Mouse (Mus musculus) erythroid progenitor cell, adult 5-6 weeks (primary cell): Measurements from ENCODE around the gene Bmp7. TPM values are rescaled to one million over a fixed set of nuclear protein-coding genes. Genes with fewer than 3 reads are reported as not detected.

Experiments
- ATAC-seq: replicated peaks from 2 replicates; pipeline ENCODE4 v1.8.0; 2016; ENCODE audit warnings: moderate number of reproducible peaks, mild to moderate bottlenecking, moderate TSS enrichment, inconsistent platforms; ENCODE audit not compliant: poor library complexity, low FRiP score, severe bottlenecking
- total RNA-seq, 2 experiments: library from RNA; stranded (forward) in 1 of 2; stranded (reverse) in 1 of 2; fragments of 150-400 nt in 1 of 2; fragments of 186-747, 209-891 nt in 1 of 2; gene quantifications; 2 replicates each; pipeline versions ENCODE4 v1.2.3 to v1.2.4; 2015 to 2017; ENCODE audit warnings: low replicate concordance in 2 of 2

The Bmp7 gene
- total RNA-seq, 2 experiments from 2014 or later, result not detected

GRCm38 (mm10) chr2:172950119-172950676 is 10.1 kb upstream of the Bmp7 start:
- no peak for ATAC-seq

DNA sequence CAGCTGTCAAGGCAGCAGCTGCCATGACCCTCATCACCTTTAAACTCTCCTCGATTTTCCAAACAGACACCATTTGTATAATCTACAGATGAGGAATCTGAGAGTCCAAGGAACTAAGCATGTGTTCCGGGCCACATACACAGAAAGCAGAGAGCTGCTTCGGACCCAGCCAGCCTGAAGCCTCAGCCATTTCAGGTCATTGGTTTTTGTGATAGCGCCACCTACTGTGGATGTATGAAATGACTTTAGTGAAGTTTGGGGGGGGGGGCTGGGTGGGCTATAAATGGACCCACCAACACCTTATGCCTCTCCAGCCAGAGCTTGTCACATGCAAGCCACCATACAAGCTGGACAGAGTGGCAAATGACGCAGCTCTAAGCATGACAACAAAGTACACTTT is 8.9 kb upstream of the Bmp7 start:
- ATAC-seq, result no peak

- no peak for ATAC-seq
These were observed 660 bp upstream of the Bmp7 start for GRCm38 (mm10) chr2:172940799-172941163.

DNA sequence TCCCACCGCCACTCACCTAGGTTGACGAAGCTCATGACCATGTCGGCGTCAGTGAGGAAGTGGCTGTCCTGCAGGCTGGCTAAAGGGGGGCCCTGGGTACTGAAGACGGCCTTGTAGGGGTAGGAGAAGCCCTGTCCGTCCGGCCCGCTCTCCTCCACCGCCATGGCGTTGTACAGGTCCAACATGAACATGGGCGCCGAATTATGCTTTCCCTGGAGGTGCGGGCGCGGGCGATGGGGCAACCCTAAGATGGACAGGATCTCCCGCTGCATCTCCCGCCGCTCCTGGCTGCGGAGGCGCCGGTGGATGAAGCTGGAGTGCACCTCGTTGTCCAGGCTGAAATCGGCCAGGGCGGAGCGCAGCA is 500 bp downstream of the Bmp7 start:
- no peak for ATAC-seq

- no peak for ATAC-seq
These were observed 1.1 kb downstream of the Bmp7 start for GRCm38 (mm10) chr2:172938761-172939638.

GRCm38 (mm10) chr2:172937326-172938190 is 2.6 kb downstream of the Bmp7 start:
- ATAC-seq, result no peak

DNA sequence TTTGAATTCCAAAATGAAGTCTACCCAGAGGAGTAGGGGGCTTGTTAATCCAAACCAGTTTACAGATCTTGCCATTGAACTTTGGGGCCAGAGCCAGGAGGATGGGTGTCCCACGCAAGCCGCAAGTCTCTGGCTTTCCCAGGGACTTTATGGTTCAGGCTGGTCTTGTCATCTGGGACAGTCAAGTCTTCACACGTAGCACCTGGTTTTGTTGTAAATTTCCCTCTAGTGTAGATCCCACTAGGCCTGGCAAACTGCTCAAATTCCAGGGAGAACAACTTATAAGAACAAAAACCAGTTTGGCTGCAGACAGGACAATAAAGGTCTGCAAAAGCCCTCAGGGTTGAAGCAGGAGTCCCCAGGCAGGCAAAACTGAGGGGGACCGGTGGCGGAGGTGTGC is 3.3 kb downstream of the Bmp7 start:
- ATAC-seq, result no peak

DNA sequence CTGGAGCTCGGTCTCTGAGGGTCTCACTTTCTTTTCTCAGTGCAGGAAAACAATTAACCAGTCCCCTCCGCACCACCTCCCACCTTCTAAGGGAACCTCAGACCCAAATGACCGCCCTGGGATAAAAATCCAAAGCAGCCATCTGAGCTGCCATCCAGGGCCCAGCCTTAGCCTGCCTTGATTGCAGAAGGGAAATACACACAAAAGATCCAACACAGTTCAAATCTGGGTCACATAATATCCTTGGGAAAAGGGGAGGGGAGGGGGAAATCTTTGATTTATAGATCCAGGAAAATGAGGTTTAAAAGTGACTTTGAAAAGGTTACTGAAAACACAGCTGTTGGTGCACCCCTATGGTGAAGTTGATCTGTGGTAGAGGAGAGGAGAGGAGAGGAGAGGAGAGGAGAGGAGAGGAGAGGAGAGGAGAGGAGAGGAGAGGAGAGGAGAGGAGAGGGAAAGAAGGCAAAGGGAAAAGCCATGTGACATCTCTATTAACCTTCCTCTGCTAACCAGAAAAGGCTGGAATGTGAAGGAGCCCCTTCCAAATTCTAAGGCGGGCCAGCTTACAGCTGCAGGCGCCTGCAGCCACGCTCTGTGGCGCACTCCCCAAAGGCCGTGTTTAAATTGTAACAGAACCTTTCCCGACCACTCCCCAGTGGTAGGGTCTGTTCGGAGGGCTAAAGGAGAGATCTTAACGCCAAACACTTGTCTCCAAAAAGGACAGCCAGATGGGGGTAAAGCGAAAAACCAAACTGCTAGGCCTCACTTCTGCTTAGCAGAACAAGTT is 4.2 kb downstream of the Bmp7 start:
- no peak for ATAC-seq

GRCm38 (mm10) chr2:172934891-172935740 is 5.0 kb downstream of the Bmp7 start:
- ATAC-seq, result no peak

DNA sequence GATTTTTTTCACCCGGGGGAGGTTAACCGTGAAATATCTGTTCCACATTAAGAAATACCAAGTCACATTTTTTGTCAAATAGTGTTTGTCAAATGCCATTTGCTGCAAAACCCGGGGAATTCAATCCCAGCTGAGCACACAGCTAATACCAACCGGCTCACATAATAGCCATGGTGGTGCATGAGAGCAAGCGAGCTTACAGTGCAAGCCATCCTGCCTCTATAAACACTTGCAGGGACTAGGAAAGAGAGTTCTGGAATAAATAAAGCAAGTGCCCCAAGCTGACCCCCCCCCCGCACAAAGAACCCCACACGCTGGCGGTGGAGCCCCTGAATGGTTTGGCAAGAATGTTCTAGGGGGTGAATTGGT is 5.7 kb downstream of the Bmp7 start:
- no peak for ATAC-seq

DNA sequence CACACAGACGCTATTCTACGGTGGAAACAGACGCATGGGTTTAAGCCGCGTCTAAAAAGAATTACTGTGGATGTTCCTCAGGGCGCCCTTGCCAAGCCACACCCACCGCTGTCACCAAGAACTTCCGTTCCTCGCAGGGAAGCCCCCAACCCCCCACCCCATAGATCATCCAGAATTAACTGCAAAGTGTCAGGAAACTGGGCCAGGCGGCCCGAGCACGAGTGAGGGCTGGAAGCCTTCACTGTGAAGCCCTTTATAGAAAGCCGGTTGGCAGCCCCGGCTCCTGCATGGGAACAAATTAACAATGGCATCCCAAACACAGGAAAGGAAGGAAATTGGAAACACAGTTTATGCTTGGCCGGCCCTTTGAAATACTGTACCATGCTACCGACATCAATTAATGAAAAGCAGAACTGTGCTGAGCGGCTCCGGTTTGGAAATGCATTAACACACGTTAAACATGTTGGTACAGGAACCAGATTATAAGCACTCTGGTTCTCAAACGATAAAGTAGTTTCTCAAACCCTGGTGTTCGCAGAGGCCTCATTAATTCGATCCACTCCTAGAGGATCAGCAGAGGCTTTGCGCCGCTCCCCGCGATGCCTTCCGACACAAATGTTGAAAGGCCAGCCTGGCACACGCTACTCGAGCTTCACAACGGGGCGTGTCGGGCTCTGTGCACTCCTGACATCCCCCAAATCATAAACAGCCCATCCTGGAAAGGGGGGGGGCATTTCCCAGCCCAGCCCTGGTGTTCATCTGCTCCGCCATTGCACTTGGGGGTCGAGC is 6.3 kb downstream of the Bmp7 start:
- no peak for ATAC-seq

DNA sequence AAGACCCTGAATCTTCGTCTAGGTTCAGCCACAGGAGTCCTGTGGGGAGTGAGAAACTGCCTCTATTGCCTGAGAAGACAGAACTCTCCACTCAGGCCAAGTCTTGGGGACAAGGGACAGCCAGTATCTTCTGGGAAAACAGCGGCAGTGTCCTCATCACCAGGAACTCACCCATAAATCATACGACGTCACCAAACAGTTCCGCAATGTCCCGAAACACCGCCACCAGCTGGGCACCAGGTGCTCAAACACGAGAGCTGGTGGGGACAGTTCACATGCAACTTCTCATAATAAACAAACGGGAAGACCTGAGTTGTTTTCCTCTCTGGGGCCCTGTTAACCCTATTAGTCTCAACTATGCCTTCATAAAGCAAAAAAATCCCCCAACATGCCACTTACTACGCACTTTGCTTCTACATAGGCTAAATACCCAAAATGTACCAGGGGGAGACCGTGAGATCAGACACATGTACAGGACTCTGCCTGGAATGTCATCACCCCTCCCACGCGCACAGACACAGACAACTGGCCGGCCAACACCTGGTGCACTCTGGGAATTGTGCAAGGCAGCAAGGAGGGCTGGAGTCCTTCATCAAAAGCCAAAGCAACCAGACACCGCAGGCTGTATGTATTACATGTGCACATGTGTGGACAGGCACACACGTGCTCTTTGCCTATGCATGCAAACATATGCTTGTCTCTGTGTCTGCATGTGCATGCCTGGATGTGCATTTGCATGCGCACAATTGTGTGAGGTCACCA is 8.8 kb downstream of the Bmp7 start:
- ATAC-seq, result no peak

DNA sequence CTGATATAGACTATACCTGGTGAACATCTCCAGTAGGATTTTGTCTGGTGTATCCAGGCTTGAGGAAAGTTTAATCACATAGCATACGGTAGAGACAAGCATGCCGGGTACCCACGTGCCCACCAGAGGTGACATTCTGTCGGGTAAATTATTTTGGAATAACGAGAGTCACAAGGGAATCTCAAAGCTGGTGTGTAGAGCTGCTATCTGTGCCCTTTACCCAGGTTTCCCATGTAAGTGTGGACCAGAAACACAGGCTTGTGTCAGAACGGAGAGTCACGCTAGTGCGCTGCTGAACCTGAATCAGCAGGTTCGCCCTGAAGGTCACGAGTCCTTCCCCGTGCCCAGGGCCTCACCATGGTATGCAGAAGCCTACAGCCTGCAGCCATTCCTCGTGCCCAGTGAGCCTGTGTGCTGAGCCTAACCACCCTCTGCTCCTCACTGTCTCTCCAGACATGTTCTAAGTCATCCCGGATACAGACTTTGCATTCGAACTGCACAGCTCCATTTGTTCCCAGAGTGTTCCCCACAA is 10.2 kb downstream of the Bmp7 start:
- ATAC-seq, result no peak

DNA sequence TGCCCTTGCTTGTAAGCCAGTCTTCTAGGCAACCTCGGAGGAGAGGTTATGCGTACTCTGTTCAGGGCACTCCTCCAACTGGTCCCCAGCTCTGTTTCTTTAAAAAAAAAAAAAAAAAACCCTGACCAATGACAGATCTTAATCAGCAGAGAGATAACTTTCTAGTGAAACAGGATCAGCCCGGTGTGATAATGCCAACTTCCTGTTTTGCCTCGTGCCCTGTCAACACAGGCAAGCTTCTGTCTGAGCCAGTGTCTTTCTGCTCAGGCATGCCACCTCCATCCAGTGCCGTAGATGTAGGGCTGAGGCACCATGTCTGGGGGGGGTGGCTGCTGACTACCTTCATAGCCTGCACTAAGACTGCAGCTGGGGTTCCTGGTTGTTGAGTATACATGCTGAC is 12.5 kb downstream of the Bmp7 start:
- no peak for ATAC-seq

- ATAC-seq, result no peak
These were observed 13.8 kb downstream of the Bmp7 start for GRCm38 (mm10) chr2:172926311-172926710.

GRCm38 (mm10) chr2:172924961-172925360 is 15.2 kb downstream of the Bmp7 start:
- ATAC-seq, result no peak

GRCm38 (mm10) chr2:172923198-172923597 is 16.9 kb downstream of the Bmp7 start:
- no peak for ATAC-seq
